Mouse (Mus musculus) E14TG2a.4 (cell line): ENCODE data around the gene Fam19a2.

Source experiments
- CTCF ChIP-seq: conservative IDR thresholded peaks from 2 replicates; pipeline ENCODE4 v1.5.1; 2014; ENCODE audit warnings: low read length
- POU5F1 ChIP-seq: IDR thresholded peaks from 2 replicates; pipeline ENCODE4 v1.6.1; 2014; ENCODE audit warnings: low read length, borderline replicate concordance

GRCm38 (mm10) chr10:123526059-123526458, 262.3 kb downstream of the Fam19a2 start:
- TF ChIP-seq CTCF (no peak), POU5F1 (no peak)
